ENCODE assay signal across 9 mouse cellular contexts in the genomic region with DNA sequence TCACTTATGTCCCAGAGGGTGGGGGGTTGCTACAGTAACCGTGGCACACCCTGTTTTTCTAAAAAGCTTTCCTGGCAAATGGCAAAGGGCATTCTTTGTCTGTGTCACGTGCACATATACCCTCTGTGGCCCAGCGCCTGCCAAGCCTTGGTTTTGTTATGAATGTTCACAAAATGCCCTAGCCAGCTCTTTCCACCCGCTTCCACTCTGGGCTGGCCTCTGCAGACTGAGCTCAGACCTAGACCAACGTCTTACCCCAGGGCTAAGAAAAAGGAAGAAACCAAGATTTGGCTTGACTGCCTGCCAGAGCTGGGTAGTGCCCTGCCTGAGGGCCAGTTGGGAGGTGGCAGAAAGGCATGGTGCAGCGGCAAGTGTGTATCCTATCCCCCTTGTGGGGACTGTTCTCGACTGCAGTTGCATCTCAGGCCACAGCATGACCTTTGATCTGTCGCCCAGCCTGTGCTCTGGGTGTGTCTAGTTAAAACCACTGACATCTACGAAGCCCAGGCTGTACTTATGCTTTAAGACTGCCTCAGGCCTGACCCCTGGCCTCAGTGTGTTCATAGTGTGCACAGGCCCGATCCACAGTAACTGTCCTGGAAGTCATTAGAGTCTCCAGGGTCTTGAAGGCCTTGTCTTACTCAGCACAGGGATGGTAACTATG. TPM values are rescaled to one million over a fixed set of nuclear protein-coding genes. Genes with fewer than 3 reads are reported as not detected.
A peak's percentile ranks its signal among the peaks of the same experiment; 100 is the strongest.
DNase-seq lines count a peak whose midpoint lies in the region; ATAC-seq lines count a peak whose summit lies in the region.
"Had no signal": no experiment of that assay in that cellular context is flagged by ENCODE, and none has a peak within 500 bp of the region (broad histone marks: within the 10 kb centered on the region; RNA-seq: fewer than 3 reads in every experiment).

No protein-coding gene starts in this region.

- peaks cover 56% of the 10 kb centered on the region for H3K36me3 ChIP-seq in forebrain, embryonic 15.5 days
- H3K36me3 ChIP-seq in forebrain, embryonic 12.5 days (replicated peaks), result peaks cover 75% of the 10 kb centered on the region
- peaks cover 25% of the 10 kb centered on the region; the same call in 1 of the 2 replicates for H3K36me3 ChIP-seq in hindbrain, embryonic 15.5 days

- H3K27ac ChIP-seq in forebrain, embryonic 15.5 days (replicated peaks), result peak overlapping the region; percentile 21; the same call in 1 of the 2 replicates
- no peak overlapping the region for H3K27ac ChIP-seq in forebrain, embryonic 12.5 days
- peak overlapping the region; percentile 69 for H3K27ac ChIP-seq in hindbrain, embryonic 15.5 days (replicated peaks)

- H3K4me2 ChIP-seq in forebrain, embryonic 15.5 days (replicated peaks), result no peak overlapping the region
- H3K4me2 ChIP-seq in forebrain, embryonic 12.5 days, result no peak overlapping the region
- H3K4me2 ChIP-seq in hindbrain, embryonic 15.5 days, result no peak overlapping the region

- H3K4me3 ChIP-seq in forebrain, embryonic 15.5 days, result no peak overlapping the region
- H3K4me3 ChIP-seq in forebrain, embryonic 12.5 days (replicated peaks), result no peak overlapping the region
- H3K4me3 ChIP-seq in hindbrain, embryonic 15.5 days, result no peak overlapping the region

- H3K4me1 ChIP-seq in forebrain, embryonic 15.5 days, result peaks cover 10% of the 10 kb centered on the region
- peaks cover 15% of the 10 kb centered on the region for H3K4me1 ChIP-seq in forebrain, embryonic 12.5 days
- H3K4me1 ChIP-seq in hindbrain, embryonic 15.5 days (replicated peaks), result peaks cover 18% of the 10 kb centered on the region

- 0 out of 2 replicates have a peak, but pooled peaks have one; percentile 26 for ATAC-seq in forebrain, embryonic 15.5 days (replicated peaks)
- no peak for ATAC-seq in forebrain, embryonic 12.5 days (ENCODE audit: low FRiP score)
- peak; percentile 46; the same call in 1 of the 2 replicates for ATAC-seq in hindbrain, embryonic 15.5 days (ENCODE audit: low FRiP score, low read depth)

- H3K9ac ChIP-seq in forebrain, embryonic 15.5 days (replicated peaks), result no peak overlapping the region
- H3K9ac ChIP-seq in forebrain, embryonic 12.5 days, result no peak overlapping the region
- no peak overlapping the region for H3K9ac ChIP-seq in hindbrain, embryonic 15.5 days

- no peaks in the 10 kb centered on the region for H3K27me3 ChIP-seq in forebrain, embryonic 15.5 days
- H3K27me3 ChIP-seq in forebrain, embryonic 12.5 days, result no peaks in the 10 kb centered on the region
- no peaks in the 10 kb centered on the region for H3K27me3 ChIP-seq in hindbrain, embryonic 15.5 days

- H3K9me3 ChIP-seq in forebrain, embryonic 15.5 days, result no peaks in the 10 kb centered on the region
- H3K9me3 ChIP-seq in forebrain, embryonic 12.5 days, result no peaks in the 10 kb centered on the region
- no peaks in the 10 kb centered on the region for H3K9me3 ChIP-seq in hindbrain, embryonic 15.5 days

- peak; percentile 40 for DNase-seq in ovary, postnatal 36 days (ENCODE audit: low spot score)
- DNase-seq in ovary, postnatal 10 days (ENCODE audit: low spot score), result no peak
- DNase-seq in skeletal muscle tissue, adult 2 months (ENCODE audit: low read depth, low spot score), result peak; percentile 44
- no peak for DNase-seq in layer of hippocampus, adult 8-10 months (ENCODE audit: low spot score in 2 of 2)
- DNase-seq in right cerebral cortex, postnatal 14 days, result no peak

- WGBS in forebrain, embryonic 15.5 days, result 60% methylated on average over 10 of the region's 10 CpGs
- 71% methylated on average over 10 of the region's 10 CpGs for WGBS in forebrain, embryonic 12.5 days
- 47% methylated on average over 10 of the region's 10 CpGs for WGBS in hindbrain, embryonic 15.5 days

RNA-seq across cellular contexts. Expression of a gene that starts 19.2 kb away (rescaled TPM):
- polyA plus RNA-seq in forebrain, embryonic 15.5 days (2015; fragmentation: Nextera tagmentation; extraction: Ambion mirVana), result 0.52 and 0.69 TPM in 2 replicates
- polyA plus RNA-seq in forebrain, embryonic 12.5 days (2016; fragmentation: Nextera tagmentation; extraction: Ambion mirVana), result 0.94 and 1.0 TPM in 2 replicates
- 1.7 and 1.9 TPM in 2 replicates for polyA plus RNA-seq in hindbrain, embryonic 15.5 days (2015; fragmentation: Nextera tagmentation; extraction: Ambion mirVana)
- total RNA-seq in layer of hippocampus, adult 8-10 months (2022), result 10 to 100 TPM in 3 of 4 experiments, 1 to 10 TPM in 1; 6.7 to 13.0 (median 11.3) TPM

RNA-seq across cellular contexts. Expression of a gene that starts 22.1 kb away (rescaled TPM):
- 24.6 and 29.2 TPM in 2 replicates for polyA plus RNA-seq in forebrain, embryonic 15.5 days (2015; fragmentation: Nextera tagmentation; extraction: Ambion mirVana)
- polyA plus RNA-seq in forebrain, embryonic 12.5 days (2016; fragmentation: Nextera tagmentation; extraction: Ambion mirVana), result 32.5 and 33.4 TPM in 2 replicates
- polyA plus RNA-seq in hindbrain, embryonic 15.5 days (2015; fragmentation: Nextera tagmentation; extraction: Ambion mirVana), result 18.7 and 23.8 TPM in 2 replicates
- total RNA-seq in layer of hippocampus, adult 8-10 months (2022), result 10 to 100 TPM; 27.4 to 32.5 (median 30.3) TPM

RNA-seq across cellular contexts. Expression of a gene that starts 22.2 kb away (rescaled TPM):
- 53.3 and 53.6 TPM in 2 replicates for polyA plus RNA-seq in forebrain, embryonic 15.5 days (2015; fragmentation: Nextera tagmentation; extraction: Ambion mirVana)
- 56.8 and 61.9 TPM in 2 replicates for polyA plus RNA-seq in forebrain, embryonic 12.5 days (2016; fragmentation: Nextera tagmentation; extraction: Ambion mirVana)
- 42.9 and 43.4 TPM in 2 replicates for polyA plus RNA-seq in hindbrain, embryonic 15.5 days (2015; fragmentation: Nextera tagmentation; extraction: Ambion mirVana)
- total RNA-seq in layer of hippocampus, adult 8-10 months (2022), result 10 to 100 TPM; 39.7 to 60.3 (median 44.3) TPM

RNA-seq across cellular contexts. Expression of a gene that starts 43.5 kb away (rescaled TPM):
- 0.94 and 1.1 TPM in 2 replicates for polyA plus RNA-seq in forebrain, embryonic 15.5 days (2015; fragmentation: Nextera tagmentation; extraction: Ambion mirVana)
- polyA plus RNA-seq in forebrain, embryonic 12.5 days (2016; fragmentation: Nextera tagmentation; extraction: Ambion mirVana), result 0.49 and 1.1 TPM in 2 replicates
- 0.93 and 1.1 TPM in 2 replicates for polyA plus RNA-seq in hindbrain, embryonic 15.5 days (2015; fragmentation: Nextera tagmentation; extraction: Ambion mirVana)
- not detected for total RNA-seq in layer of hippocampus, adult 8-10 months (2022)

RNA-seq across cellular contexts. Expression of a gene that starts 55.6 kb away (rescaled TPM):
- polyA plus RNA-seq in forebrain, embryonic 15.5 days (2015; fragmentation: Nextera tagmentation; extraction: Ambion mirVana), result 1.2 and 2.5 TPM in 2 replicates
- polyA plus RNA-seq in forebrain, embryonic 12.5 days (2016; fragmentation: Nextera tagmentation; extraction: Ambion mirVana), result 1.1 and 1.3 TPM in 2 replicates
- 1.9 and 2.2 TPM in 2 replicates for polyA plus RNA-seq in hindbrain, embryonic 15.5 days (2015; fragmentation: Nextera tagmentation; extraction: Ambion mirVana)
- under 1 TPM; 0.57 to 0.96 (median 0.66) TPM for total RNA-seq in layer of hippocampus, adult 8-10 months (2022)
- polyA plus RNA-seq: testis, adult 2 months had no signal

Comparison
In these comparisons a context has a peak if more than half of its experiments do, and no peak if none do; other contexts are left out.
1. DNase-seq: peak in ovary, postnatal 36 days (single experiment) and skeletal muscle tissue, adult 2 months (single experiment); none in ovary, postnatal 10 days (single experiment), layer of hippocampus, adult 8-10 months (0 of 2) and right cerebral cortex, postnatal 14 days (single experiment).